Mouse (Mus musculus) 3134 (cell line): ENCODE measurements around the gene Olfr6.
"Not testable (repeated sequence)": the region's sequence is repeated elsewhere in the genome, so short reads cannot be mapped to it uniquely, and the experiment has no call there.

Source experiments
- DNase-seq: peaks from one replicate; pipeline ENCODE4 v3.0.0-alpha.2; 2011; ENCODE audit warnings: low spot score; ENCODE audit not compliant: insufficient read length; ENCODE audit errors: extremely low read depth

The Olfr6 gene

DNA sequence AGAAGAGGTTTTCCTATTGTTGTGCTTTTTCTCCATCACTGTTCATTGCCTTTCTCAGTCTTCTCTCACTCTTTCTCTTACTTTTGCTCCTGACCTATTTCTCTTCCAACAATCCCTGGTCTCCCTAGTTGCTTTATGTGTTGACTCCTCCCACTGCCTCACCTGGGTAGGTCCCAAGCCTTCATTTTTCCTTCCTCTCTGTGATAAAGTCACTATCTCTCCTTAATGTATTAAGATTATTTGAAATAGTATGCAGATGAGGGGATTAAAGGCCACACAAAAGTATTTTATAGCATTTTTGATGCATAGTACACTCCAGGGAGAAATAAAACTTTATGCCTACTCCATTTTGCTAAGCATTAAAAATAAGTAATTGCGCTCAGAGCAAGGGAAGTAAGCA lies at the start of gene Olfr6:
Gene Olfr6 (minus strand): TSS at position 101 of the 400 bp plus-strand sequence.
- DNase-seq = no peak

DNA sequence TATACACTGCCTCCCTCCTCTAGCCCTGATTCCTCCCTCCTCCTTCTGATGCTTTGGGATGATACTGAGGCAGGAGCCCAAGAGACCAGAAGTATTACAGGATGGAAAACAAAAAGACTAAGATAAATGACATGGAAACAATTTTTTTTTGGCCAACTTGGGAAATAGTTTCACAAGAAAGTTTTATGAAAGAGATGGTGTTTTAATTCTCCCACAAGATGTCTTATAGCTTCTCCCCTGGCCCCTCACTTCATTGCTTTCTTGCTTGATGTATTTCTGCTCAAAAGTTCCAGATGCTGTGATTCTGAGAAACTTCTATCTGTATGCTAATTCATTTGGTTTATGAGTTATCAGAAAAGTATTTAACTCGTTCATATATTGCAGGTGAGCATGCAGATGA lies 42.2 kb upstream of the Olfr6 start, which contains the start of gene Olfr2:
Gene Olfr2 (minus strand): TSS at position 101 of the 400 bp plus-strand sequence.
- DNase-seq = no peak

DNA sequence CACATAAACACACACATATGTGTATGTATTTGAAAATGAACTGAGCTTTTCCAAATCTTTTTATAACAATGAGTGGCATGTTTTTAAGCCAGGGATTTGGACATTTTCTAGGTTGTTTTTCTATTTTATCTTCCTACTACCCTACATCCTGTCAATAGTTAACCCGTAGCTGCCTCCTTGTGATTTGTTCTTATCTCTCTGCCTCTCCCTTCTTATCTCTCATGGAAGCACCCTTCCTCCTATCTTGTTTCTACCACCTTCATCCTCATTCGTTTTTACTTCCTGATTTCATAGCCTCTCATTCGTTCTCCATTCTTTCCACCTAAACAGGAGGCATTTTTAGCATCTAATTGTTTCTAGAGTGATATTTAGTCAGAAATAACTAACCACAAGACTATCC lies 40.4 kb upstream of the Olfr6 start:
- no peak for DNase-seq

DNA sequence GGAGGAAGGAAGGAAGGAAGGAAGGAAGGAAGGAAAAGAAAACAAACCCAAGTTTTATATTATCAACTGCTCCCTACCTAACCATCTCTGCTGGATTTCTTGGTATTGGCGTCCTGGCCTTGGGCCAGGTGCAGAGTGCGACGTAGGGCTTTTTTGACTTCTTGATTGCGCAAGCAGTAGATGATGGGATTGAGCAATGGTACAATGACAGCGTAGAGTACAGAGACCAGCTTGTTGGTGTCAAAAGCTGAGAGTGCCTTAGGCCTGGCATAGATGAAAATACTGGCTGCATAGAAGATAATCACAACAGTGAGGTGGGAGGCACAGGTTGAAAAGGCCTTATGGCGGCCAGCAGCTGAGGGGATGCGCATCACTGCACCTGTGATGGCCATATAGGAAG lies 37.1 kb upstream of the Olfr6 start:
- DNase-seq = no peak

DNA sequence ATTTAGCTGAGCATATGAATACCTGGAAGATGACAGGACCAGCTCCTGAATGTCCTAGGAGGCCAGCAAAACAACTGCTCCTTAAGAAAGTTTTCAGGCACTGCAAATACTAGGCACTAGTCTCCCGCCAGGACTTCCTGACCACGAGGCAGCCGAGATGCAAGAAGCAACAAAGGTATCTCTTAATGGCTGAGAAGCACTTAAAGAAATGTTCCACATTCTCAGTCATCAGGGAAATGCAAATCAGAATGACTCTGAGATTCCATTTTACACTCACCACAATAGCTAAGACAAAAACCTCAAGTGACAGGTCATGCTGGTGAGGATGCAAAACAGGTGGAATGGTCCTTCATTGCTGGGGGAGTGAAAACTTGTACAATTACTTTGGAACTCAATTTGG lies 21.5 kb upstream of the Olfr6 start:
- DNase-seq = no peak

DNA sequence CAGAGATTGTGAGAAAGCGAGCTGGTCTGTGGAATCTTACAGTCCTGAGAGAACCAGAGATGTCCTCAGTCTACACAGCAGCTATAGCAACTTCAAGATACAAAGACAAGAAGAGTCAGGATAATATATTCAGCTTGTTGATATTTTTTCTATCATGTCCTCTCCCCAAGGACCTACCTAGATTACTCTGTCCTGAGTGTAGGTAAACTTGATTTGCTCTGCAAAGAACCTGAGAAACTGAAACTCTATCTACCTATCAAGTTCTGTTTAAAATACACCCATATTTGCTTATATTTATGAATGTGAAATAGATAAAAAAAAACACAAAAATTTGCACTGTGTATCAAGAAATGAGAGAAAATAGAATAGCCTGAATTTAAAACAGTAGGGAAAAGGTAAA lies 11.6 kb upstream of the Olfr6 start, which contains the start of gene Olfr711:
Gene Olfr711 (minus strand): TSS at position 101 of the 400 bp plus-strand sequence.
- DNase-seq = no peak

DNA sequence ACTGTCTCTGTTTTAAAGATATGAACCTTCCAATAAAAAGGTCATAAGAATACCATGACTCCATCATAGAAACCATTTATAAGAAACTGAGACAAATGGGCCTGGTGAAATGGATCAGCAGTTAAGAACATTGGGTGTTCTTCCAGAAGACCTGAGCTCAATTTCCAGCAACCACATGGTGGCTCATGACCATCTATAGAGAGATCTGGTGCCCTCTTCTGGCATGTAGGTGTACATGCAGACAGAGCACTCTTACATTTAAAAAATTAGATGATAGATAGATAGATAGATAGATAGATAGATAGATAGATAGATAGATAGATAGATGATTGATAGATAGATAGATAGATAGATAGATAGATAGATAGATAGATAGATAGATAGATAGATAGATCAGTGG lies 3.8 kb upstream of the Olfr6 start:
- not testable (repeated sequence) for DNase-seq

DNA sequence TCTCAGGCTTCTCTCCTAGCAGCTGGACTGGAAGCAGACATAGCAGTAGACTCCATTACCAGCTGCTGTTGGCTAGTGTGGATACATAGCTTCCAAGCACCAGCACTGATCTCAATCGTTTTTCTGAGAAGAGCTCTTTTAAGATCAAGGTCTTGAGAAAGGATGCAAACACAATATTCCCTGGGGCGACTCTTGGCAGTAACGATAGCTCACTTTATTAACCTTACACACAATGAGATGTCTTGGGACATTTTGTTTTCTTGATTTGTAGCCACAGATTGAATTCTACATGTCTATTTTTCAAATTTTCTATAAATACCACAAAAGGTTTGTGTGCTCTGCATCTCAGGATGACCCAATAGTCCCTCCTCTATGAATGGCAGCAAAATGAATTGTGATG lies 15.5 kb downstream of the Olfr6 start, which contains the start of gene Olfr710:
Gene Olfr710 (minus strand): TSS at position 101 of the 400 bp plus-strand sequence.
- DNase-seq = no peak

DNA sequence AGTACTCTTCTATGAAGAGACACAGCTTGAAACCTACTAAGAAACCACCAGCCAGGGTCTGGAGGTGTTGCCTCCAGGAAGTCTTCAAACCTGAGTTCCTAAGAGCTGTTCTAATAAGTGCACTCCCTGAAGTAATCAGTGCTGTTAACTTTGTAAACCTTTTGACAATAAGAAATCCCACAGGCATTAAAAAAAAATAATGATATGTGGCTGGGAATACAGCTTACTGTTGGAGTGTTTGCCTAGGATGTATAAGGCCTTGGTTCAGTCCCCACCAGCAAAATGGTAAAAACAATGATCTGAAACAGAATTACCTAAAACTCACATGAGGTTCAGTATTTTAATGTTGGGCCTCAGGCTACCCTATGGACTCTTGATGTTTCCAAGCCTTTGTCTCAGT lies 31.6 kb downstream of the Olfr6 start, which contains the start of gene Olfr709-ps1:
Gene Olfr709-ps1 (minus strand): TSS at position 101 of the 400 bp plus-strand sequence.
- no peak for DNase-seq

DNA sequence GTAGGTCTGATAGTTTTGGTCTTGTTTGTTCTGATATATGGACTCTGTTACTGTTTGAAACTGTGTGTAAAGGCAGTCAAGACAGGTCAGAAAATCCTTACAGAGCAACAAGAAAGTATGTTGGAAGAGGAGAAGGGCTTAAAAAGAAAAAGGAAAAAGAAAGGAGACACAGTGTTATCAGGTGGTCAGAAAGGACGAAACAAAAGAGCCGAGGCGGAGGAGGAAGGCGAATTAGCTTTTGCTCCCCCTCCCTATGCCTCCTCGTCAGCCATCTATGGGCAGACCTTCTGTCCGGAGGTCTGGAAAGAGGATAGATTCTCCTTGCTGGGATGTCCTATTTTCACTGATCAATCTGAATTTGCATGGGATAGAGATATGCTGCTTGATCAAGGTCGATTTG lies 42.8 kb downstream of the Olfr6 start:
- not testable (repeated sequence) for DNase-seq

DNA sequence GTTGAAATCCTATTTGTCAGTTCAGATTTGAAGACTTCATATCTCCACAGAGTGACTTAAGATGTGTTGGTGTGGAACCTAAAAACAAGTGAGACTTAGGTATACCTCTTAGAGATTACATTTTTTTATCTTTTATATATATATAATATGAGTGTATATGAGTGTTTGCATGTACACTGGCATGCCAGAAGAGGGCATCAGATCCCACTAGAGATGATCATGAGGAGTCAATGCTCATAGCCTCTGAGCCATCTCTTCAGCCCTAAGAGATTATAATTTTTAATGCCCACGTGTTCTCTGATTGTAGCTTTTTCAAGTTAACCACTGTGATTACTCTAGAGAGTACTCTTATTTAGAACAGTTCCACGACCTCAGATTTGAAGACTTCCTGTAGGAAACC lies 56.1 kb downstream of the Olfr6 start, which contains the start of gene Olfr1532-ps1:
Gene Olfr1532-ps1 (plus strand): TSS at position 326 of the 400 bp plus-strand sequence.
- DNase-seq = no peak
